In genomic region chr3:133378174-133378573, GRCm38 (mm10) we compare ENCODE assay signal across 17 mouse cellular contexts.
"Had no signal": no experiment of that assay in that cellular context is flagged by ENCODE, and none has a peak within 500 bp of the region (broad histone marks: within the 10 kb centered on the region; RNA-seq: fewer than 3 reads in every experiment).

No protein-coding gene starts in this region.

- DNase-seq: kidney, adult 9 months; kidney, postnatal 36 days; layer of hippocampus, postnatal 36 days; left cerebral cortex, postnatal 4 days; liver, postnatal 0 days; lung, embryonic 14.5 days; lung, postnatal 10 days; lung, postnatal 36 days; midbrain, embryonic 14.5 days; thymus, adult 2 months; thymus, postnatal 14 days; thymus, postnatal 4 days had no signal

- H3K27ac ChIP-seq: limb, embryonic 12.5 days; limb, embryonic 15.5 days; liver, embryonic 14.5 days had no signal

- H3K4me1 ChIP-seq: limb, embryonic 12.5 days; limb, embryonic 15.5 days had no signal

- H3K9ac ChIP-seq: limb, embryonic 12.5 days; limb, embryonic 15.5 days; liver, embryonic 14.5 days; liver, postnatal 0 days; lung, embryonic 14.5 days had no signal

- H3K4me3 ChIP-seq: limb, embryonic 12.5 days; limb, embryonic 15.5 days had no signal

- ATAC-seq: liver, postnatal 0 days had no signal

- H3K27me3 ChIP-seq: limb, embryonic 12.5 days; limb, embryonic 15.5 days had no signal

- H3K4me2 ChIP-seq: limb, embryonic 12.5 days; limb, embryonic 15.5 days; liver, embryonic 11.5 days; lung, embryonic 14.5 days; midbrain, embryonic 11.5 days had no signal
